Mouse (Mus musculus) midbrain, embryonic 12.5 days (tissue): ENCODE results near the gene Stx2. TPM values are rescaled to one million over a fixed set of nuclear protein-coding genes. Genes with fewer than 3 reads are reported as not detected.
A peak's percentile ranks its signal among the peaks of the same experiment; 100 is the strongest.

ENCODE experiments used
- ATAC-seq: fragments of 200-750 bp; cut with Nextera tagmentation; 2 replicates; pipeline ENCODE4 v1.8.0; 2017; ENCODE audit warnings: low read depth, moderate TSS enrichment, moderate library complexity; ENCODE audit not compliant: low FRiP score
- H3K27ac ChIP-seq: fragments of 300-500 bp; sonication (generic); replicated peaks from 2 replicates; pipeline ENCODE4 v1.5.1; 2016; ENCODE audit warnings: mild to moderate bottlenecking
- H3K27me3 ChIP-seq: fragments of 300-500 bp; sonication (generic); 2 replicates; pipeline ENCODE4 v1.6.1; 2016; ENCODE audit warnings: mild to moderate bottlenecking
- H3K36me3 ChIP-seq: fragments of 300-500 bp; sonication (generic); 2 replicates; pipeline ENCODE4 v1.6.1; 2016
- H3K4me1 ChIP-seq: fragments of 300-500 bp; sonication (generic); 2 replicates; pipeline ENCODE4 v1.6.1; 2016
- H3K4me2 ChIP-seq: fragments of 300-500 bp; sonication (generic); replicated peaks from 2 replicates; pipeline ENCODE4 v1.6.1; 2016; ENCODE audit warnings: mild to moderate bottlenecking, moderate library complexity
- H3K4me3 ChIP-seq: fragments of 300-500 bp; sonication (generic); 2 replicates; pipeline ENCODE4 v1.5.1; 2016; ENCODE audit warnings: mild to moderate bottlenecking
- H3K9ac ChIP-seq: fragments of 300-500 bp; sonication (generic); replicated peaks from 2 replicates; pipeline ENCODE4 v1.6.1; 2016; ENCODE audit warnings: mild to moderate bottlenecking, moderate library complexity
- H3K9me3 ChIP-seq: fragments of 300-500 bp; sonication (generic); 2 replicates; pipeline ENCODE4 v1.6.1; 2016; ENCODE audit warnings: mild to moderate bottlenecking
- WGBS: fragments of 180-500 bp; shearing (Covaris S2); methylation state at CpG from one replicate; pipeline ENCODE4 v1.1.7; 2016; 5-methylcytosine and 5-hydroxymethylcytosine counted together
- polyA plus RNA-seq: library from polyadenylated mRNA; unstranded; fragments of >200 nt; fragmentation: Nextera tagmentation; extraction: Ambion mirVana; gene quantifications from 2 replicates; pipeline ENCODE4 v1.2.1, GENCODE M21; 2016

Stx2 gene
- polyA plus RNA-seq = 25.5 and 26.0 TPM in 2 replicates

- peak; percentile 91 for ATAC-seq
- Histone ChIP-seq H3K4me1 (peaks cover 31% of the 10 kb centered on the region), H3K36me3 (peaks cover 11% of the 10 kb centered on the region), H3K27me3 (no peaks in the 10 kb centered on the region), H3K9me3 (no peaks in the 10 kb centered on the region), H3K9ac (peak within 1 kb of the TSS; percentile 81), H3K4me3 (peak within 1 kb of the TSS; percentile 75), H3K27ac (peak within 1 kb of the TSS; percentile 70), H3K4me2 (peak within 1 kb of the TSS; percentile 76)
- 0% methylated on average over 39 of the region's 39 CpGs for WGBS
Measured at GRCm38 (mm10) chr5:129008412-129008826, at the start of gene Stx2. TSS of gene Stx2 (minus strand) at chr5:129008574.

- 88% methylated on average over 9 of the region's 9 CpGs for WGBS
- Histone ChIP-seq H3K36me3 (no peaks in the 10 kb centered on the region), H3K9ac (no peak overlapping the region), H3K9me3 (no peaks in the 10 kb centered on the region), H3K4me2 (no peak overlapping the region), H3K27ac (no peak overlapping the region), H3K4me1 (peaks cover 12% of the 10 kb centered on the region), H3K4me3 (no peak overlapping the region), H3K27me3 (peaks cover 11% of the 10 kb centered on the region; the same call in 1 of the 2 replicates)
- no peak for ATAC-seq
Measured at GRCm38 (mm10) chr5:129054675-129055284, 46.4 kb upstream of the Stx2 start.

GRCm38 (mm10) chr5:129052636-129053355, 44.4 kb upstream of the Stx2 start:
- H3K27me3 ChIP-seq = peaks cover 10% of the 10 kb centered on the region; the same call in 1 of the 2 replicates
- H3K36me3 ChIP-seq = no peaks in the 10 kb centered on the region
- H3K4me3 ChIP-seq = peak overlapping the region; percentile 4; the same call in 1 of the 2 replicates
- peak overlapping the region; percentile 31; the same call in 1 of the 2 replicates for H3K9ac ChIP-seq
- peak overlapping the region; percentile 36 for H3K4me2 ChIP-seq
- 17% methylated on average over 20 of the region's 20 CpGs for WGBS
- H3K4me1 ChIP-seq = peaks cover 25% of the 10 kb centered on the region
- peak overlapping the region; percentile 73 for H3K27ac ChIP-seq
- no peaks in the 10 kb centered on the region for H3K9me3 ChIP-seq
- ATAC-seq = peak; percentile 89

- ATAC-seq = no peak
- H3K9me3 ChIP-seq = no peaks in the 10 kb centered on the region
- no peak overlapping the region for H3K27ac ChIP-seq
- 87% methylated on average over 3 of the region's 3 CpGs for whole genome bisulfite sequencing
- no peak overlapping the region for H3K9ac ChIP-seq
- H3K4me2 ChIP-seq = no peak overlapping the region
- no peaks in the 10 kb centered on the region for H3K36me3 ChIP-seq
- no peak overlapping the region for H3K4me3 ChIP-seq
- H3K4me1 ChIP-seq = peaks cover 25% of the 10 kb centered on the region
- 0 out of 2 replicates have a peak, but pooled peaks cover under 1% of the 10 kb centered on the region for H3K27me3 ChIP-seq
Measured at GRCm38 (mm10) chr5:129051910-129052309, 43.5 kb upstream of the Stx2 start.

GRCm38 (mm10) chr5:129049372-129049771, 41.0 kb upstream of the Stx2 start:
- Histone ChIP-seq H3K4me1 (peaks cover 37% of the 10 kb centered on the region), H3K9ac (no peak overlapping the region), H3K27me3 (no peaks in the 10 kb centered on the region), H3K27ac (0 out of 2 replicates have a peak overlapping the region, but pooled peaks have one; percentile 15), H3K36me3 (no peaks in the 10 kb centered on the region), H3K4me3 (no peak overlapping the region), H3K4me2 (no peak overlapping the region), H3K9me3 (no peaks in the 10 kb centered on the region)
- 59% methylated on average over 9 of the region's 9 CpGs for WGBS
- no peak for ATAC-seq

GRCm38 (mm10) chr5:129045641-129046580, 37.5 kb upstream of the Stx2 start:
- no peaks in the 10 kb centered on the region for H3K9me3 ChIP-seq
- WGBS = 29% methylated on average over 26 of the region's 26 CpGs
- ATAC-seq = peak; percentile 73
- no peak overlapping the region for H3K4me3 ChIP-seq
- H3K9ac ChIP-seq = no peak overlapping the region
- H3K36me3 ChIP-seq = no peaks in the 10 kb centered on the region
- no peaks in the 10 kb centered on the region for H3K27me3 ChIP-seq
- H3K27ac ChIP-seq = peak overlapping the region; percentile 76
- H3K4me2 ChIP-seq = peak overlapping the region; percentile 6
- peaks cover 25% of the 10 kb centered on the region for H3K4me1 ChIP-seq

GRCm38 (mm10) chr5:129037739-129038138, 29.4 kb upstream of the Stx2 start:
- Histone ChIP-seq H3K4me3 (no peak overlapping the region), H3K27me3 (no peaks in the 10 kb centered on the region), H3K9ac (no peak overlapping the region), H3K4me2 (no peak overlapping the region), H3K27ac (no peak overlapping the region), H3K9me3 (no peaks in the 10 kb centered on the region), H3K36me3 (no peaks in the 10 kb centered on the region), H3K4me1 (no peaks in the 10 kb centered on the region)
- 86% methylated on average over 7 of the region's 7 CpGs for WGBS
- no peak for ATAC-seq

GRCm38 (mm10) chr5:129036678-129037077, 28.3 kb upstream of the Stx2 start:
- Histone ChIP-seq H3K27ac (no peak overlapping the region), H3K36me3 (no peaks in the 10 kb centered on the region), H3K9ac (no peak overlapping the region), H3K4me1 (no peaks in the 10 kb centered on the region), H3K27me3 (no peaks in the 10 kb centered on the region), H3K9me3 (no peaks in the 10 kb centered on the region), H3K4me3 (no peak overlapping the region), H3K4me2 (no peak overlapping the region)
- 90% methylated on average over 5 of the region's 5 CpGs for WGBS
- no peak for ATAC-seq

GRCm38 (mm10) chr5:129029131-129029723, 20.9 kb upstream of the Stx2 start:
- no peak for ATAC-seq
- H3K4me2 ChIP-seq = no peak overlapping the region

GRCm38 (mm10) chr5:129026637-129027036, 18.3 kb upstream of the Stx2 start:
- H3K9ac ChIP-seq = no peak overlapping the region
- no peak overlapping the region for H3K4me2 ChIP-seq
- peaks cover 35% of the 10 kb centered on the region for H3K36me3 ChIP-seq
- H3K9me3 ChIP-seq = no peaks in the 10 kb centered on the region
- no peak for ATAC-seq
- 85% methylated on average over 1 of the region's 1 CpGs for WGBS
- H3K27me3 ChIP-seq = no peaks in the 10 kb centered on the region
- H3K4me3 ChIP-seq = no peak overlapping the region
- H3K4me1 ChIP-seq = peaks cover 8% of the 10 kb centered on the region
- H3K27ac ChIP-seq = no peak overlapping the region

More at GRCm38 (mm10) chr5:129029131-129029723, 20.9 kb upstream of the Stx2 start:
- H3K36me3 ChIP-seq = peaks cover 24% of the 10 kb centered on the region
- no peak overlapping the region for H3K9ac ChIP-seq
- no peaks in the 10 kb centered on the region for H3K9me3 ChIP-seq
- 79% methylated on average over 5 of the region's 5 CpGs for WGBS
- H3K27me3 ChIP-seq = no peaks in the 10 kb centered on the region
- no peak overlapping the region for H3K27ac ChIP-seq
- H3K4me3 ChIP-seq = no peak overlapping the region
- H3K4me1 ChIP-seq = no peaks in the 10 kb centered on the region

GRCm38 (mm10) chr5:129026171-129026570, 17.8 kb upstream of the Stx2 start:
- WGBS = 94% methylated on average over 3 of the region's 3 CpGs
- Histone ChIP-seq H3K36me3 (peaks cover 35% of the 10 kb centered on the region), H3K27ac (no peak overlapping the region), H3K4me2 (no peak overlapping the region), H3K27me3 (no peaks in the 10 kb centered on the region), H3K9me3 (no peaks in the 10 kb centered on the region), H3K4me1 (peaks cover 10% of the 10 kb centered on the region), H3K4me3 (no peak overlapping the region), H3K9ac (no peak overlapping the region)
- no peak for ATAC-seq
